Mouse (Mus musculus) left cerebral cortex, adult 8-10 months (tissue): ENCODE measurements around the gene Zfp345. TPM values are rescaled to one million over a fixed set of nuclear protein-coding genes. Genes with fewer than 3 reads are reported as not detected.
"Not testable (repeated sequence)": the region's sequence is repeated elsewhere in the genome, so short reads cannot be mapped to it uniquely, and the experiment has no call there.

Experiments used
- DNase-seq, 2 experiments: peaks; one replicate each; pipeline ENCODE4 v3.0.0; 2022; ENCODE audit warnings: low spot score in 2 of 2
- total RNA-seq, 4 experiments: library from RNA; stranded (reverse); gene quantifications; 2 replicates each; pipeline ENCODE4 v1.2.4; 2022

Zfp345 gene
- under 1 TPM; 0.24 to 0.32 (median 0.25) TPM for total RNA-seq

DNA sequence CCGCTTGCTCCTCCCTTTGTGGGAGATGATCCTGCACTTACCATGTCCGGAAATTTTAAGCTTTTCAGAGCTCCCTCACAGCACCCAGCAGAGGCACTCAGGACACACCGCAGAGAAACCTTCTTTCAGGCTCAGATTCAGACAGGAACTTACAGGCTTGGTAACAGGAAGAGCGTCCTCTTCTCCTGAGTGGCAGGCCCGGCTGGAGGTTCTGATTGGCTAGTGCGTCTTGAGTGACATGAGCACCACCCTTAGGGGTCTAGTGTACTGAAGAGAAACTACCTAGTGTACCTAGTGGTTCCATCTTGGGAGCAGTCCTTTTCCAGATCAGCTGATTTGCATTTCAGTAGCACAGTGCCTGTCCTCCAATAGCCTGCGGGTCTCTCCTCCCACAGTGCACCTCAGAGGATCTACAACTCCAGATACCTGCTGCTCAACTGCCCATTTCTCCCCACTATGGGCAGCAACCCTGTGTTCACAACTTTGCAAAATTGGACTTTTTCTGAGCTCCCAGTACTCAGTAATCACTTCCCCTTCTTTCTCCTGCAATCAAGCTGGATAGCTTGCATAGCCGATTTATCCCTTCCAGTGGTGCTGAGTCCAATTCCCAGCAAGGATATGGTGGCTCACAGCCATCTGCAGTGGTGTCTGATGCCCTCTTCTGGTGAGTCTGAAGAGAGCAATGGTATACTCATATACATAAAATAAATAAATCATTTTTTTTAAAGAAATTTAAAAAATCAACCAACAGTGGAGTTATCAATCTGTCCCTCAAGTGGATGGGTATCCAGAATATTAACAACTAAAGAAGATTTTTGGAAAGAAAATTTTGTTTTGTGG lies at the start of gene Zfp345:
TSS of gene Zfp345 (minus strand) at position 153 of the 840 bp plus-strand sequence.
- not testable (repeated sequence) for DNase-seq

DNA sequence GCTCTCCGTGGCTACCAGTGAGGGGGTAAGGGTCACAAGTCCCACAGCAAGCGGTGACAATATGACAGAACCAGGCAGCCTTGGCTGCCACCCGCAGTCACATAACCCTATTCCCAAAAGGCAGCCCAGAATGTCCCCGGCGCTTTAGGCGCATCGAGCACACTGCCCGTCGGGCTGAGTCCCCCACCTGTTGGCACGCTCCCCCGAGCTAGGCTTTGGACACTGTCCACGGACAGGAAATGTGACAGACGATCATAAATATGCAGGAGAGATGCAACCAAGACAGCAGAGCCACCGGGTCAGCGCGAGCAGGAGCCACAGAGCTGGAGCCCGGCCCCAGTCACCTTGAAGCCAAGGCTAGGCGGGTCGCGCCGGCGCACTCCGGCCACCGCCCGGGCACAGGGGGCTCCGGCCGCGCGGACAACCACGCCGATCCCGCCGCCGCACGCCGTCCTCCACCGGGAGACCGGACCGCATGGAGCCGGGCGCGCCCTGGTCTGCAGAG lies 40.9 kb upstream of the Zfp345 start:
- no peak for DNase-seq

DNA sequence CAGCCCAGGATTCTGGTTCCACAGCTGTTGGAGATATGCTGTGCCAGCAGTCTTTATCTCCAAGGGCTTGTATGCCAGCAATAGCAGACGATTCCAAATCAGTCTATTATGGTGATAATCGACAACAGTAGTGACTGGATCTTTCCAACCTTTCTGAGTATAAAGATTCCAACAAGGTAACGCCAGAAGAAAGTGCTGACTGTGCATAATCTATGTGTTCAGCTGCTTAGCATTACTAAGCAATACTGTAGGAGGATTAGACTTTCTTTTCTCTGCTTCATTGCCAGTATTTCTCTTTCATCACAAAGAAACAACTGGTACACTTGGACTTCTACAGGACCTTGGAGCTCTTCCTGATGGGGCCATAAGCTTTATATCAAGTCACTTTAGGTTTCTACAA lies 27.9 kb upstream of the Zfp345 start:
- DNase-seq, result no peak

DNA sequence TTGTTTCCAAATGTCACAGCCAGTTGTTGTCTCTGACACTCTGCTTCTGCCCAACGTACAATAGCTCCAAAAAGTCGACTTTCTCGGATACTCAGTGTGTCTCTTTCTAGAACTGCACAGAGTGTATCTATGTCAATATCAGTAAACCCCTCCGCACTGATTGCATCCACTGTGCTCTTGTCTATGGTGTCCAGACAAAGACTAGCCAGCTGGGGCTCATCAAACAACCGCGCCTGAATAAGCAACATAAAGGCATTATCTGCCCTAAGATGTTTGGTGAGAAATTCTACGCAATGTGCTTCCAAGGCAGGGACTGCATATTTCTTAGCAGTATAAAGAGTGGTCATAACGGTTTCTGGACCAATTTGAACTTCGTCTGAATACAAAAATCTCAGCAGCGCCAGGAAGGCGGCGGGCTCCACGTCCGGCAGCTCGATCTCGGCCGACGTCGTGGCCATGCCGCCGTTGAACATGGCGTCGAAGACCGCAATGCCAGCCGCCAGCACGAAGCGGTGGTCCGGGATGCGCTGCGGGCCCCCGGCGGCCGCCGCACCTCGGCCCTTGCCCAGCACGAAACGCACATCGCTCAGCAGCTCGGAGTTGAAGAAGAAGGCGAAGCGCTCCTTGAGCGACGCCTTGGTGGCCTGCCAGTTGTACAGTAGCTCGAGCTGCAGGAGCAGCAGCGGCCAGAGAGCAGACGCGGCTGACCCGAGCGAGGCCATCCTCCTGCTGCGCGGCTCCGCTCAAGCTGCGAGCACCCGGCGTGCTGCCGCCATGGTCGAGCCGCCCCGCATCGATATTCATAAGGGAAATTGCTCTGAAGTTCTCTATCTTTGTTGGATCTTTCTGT lies 15.5 kb upstream of the Zfp345 start:
- not testable (repeated sequence) for DNase-seq

DNA sequence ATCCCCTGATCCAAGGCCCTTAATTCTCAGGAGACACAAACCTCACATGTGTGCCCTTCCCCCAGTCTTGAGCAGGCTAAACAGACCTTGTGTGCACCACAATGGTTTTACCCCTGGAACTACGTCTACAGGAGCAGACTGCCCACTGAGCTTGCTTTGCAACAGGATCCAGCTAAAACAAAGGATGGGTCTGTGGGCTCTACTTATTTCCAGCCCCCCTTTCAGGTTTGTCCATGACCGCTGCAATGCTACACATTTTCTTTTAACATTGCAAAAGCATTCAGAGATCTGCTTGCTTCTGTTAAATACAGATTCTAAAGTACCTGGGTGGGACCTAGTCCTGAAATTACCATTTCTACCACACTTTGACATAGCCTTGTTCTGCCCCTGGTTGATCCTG lies 8.1 kb upstream of the Zfp345 start:
- DNase-seq, result no peak

DNA sequence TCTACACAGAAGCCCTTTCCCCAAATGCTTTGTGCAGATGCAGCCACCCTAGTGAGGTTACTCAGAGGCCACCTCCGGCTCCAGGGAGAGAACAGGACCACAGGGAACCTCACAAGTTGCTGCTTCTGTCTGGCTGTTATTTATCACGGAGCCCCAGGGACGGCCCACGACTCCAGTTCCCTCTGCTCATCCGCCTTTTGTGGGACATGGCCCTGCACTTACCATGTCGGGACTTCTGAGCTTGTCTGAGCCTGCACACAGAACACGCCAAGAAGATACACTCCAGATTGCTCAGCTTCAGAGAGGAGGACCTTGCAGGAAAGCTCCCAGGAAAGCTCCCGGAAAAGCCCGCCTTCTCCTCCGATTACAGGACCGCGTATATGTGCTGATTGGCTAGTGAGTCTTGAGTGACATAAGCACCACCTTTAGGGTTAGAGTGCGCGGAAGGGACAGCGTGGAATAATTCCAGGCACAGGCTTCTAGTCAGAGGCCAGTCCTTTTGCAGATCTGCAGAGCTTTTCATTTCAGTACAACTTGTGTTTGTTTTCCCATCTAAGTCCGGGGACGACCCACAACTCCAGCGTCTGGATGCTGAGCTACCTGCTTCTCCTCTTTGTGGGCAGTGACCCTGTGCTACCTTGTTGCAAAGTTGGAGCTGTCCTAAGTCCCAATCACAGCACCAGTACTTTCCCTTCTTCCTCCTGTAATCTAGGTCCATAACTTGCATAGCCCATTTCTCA lies 33.5 kb downstream of the Zfp345 start, which contains the start of gene Zfp442:
TSS of gene Zfp442 (minus strand) at position 307 of the 740 bp plus-strand sequence.
- DNase-seq, result peak; percentile 55 to 56

DNA sequence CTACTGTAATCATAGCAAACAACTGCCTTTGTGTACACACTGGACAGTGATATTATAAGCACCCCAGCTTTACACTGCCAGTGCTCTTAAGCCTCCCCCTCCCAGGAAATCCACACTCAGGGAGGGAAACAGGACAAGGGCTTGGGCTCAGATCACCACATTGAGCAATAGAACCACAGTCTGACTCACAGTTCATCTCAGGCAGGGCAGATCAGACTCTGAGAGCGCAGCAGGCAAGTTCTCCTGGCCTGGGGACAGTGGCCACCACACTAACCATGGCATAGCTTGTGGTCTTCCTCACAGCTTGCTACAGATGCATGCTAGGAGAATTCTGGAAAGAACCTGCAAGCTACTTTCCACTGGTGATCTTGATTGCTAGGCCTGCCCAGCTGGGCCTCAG lies 45.8 kb downstream of the Zfp345 start:
- DNase-seq, result not testable (repeated sequence)

Other genes starting within 250 kb of the Zfp345 start
- 1 to 10 TPM; 6.3 to 8.1 (median 7.0) TPM for gene Gm21994, start 229.5 kb downstream of the Zfp345 start, total RNA-seq
- gene Gm14124, start 227.6 kb downstream of the Zfp345 start, total RNA-seq, result under 1 TPM; 0.15 to 0.33 (median 0.23) TPM
- gene Gm10130, start 161.4 kb downstream of the Zfp345 start, total RNA-seq, result 1 to 10 TPM in 3 of 4 experiments, not detected in 1; 2.0 to 6.2 (median 3.9) TPM
- 10 to 100 TPM in 2 of 4 experiments, 1 to 10 TPM in 2; 9.2 to 10.9 (median 9.7) TPM for gene 3300002I08Rik, start 122.3 kb downstream of the Zfp345 start, total RNA-seq
- 10 to 100 TPM in 1 of 4 experiments, 1 to 10 TPM in 3; 7.6 to 10.3 (median 8.5) TPM for gene Zfp442, start 33.6 kb downstream of the Zfp345 start, total RNA-seq
- 10 to 100 TPM in 2 of 4 experiments, not detected in 2; 60.0 to 98.6 TPM for gene Cst7, start 85.3 kb upstream of the Zfp345 start, total RNA-seq
- gene Apmap, start 123.5 kb upstream of the Zfp345 start, total RNA-seq, result 10 to 100 TPM; 58.1 to 66.8 (median 60.4) TPM
- gene Acss1, start 183.4 kb upstream of the Zfp345 start, total RNA-seq, result 10 to 100 TPM; 18.3 to 24.5 (median 21.6) TPM
- not detected for gene Vsx1, start 204.3 kb upstream of the Zfp345 start, total RNA-seq